Mouse (Mus musculus) left cerebral cortex, postnatal 25 days (tissue): ENCODE measurements at regions not wholly inside any gene's neighbourhood (a gene's known extent, or its start where the extent isn't known, plus 50 kb on each side); places are given as distances from the start of the nearest gene placed in this dataset.

Experiments
- DNase-seq, 2 experiments: peaks; one replicate each; pipeline ENCODE4 v3.0.0; 2022; ENCODE audit warnings: low spot score in 2 of 2, mixed read lengths in 1 of 2
- intact Hi-C: fragments of 180-260 bp; cut with DNase I; formaldehyde crosslinking; loops from one replicate; pipeline ENCODE4 v1.15.1; 2025

DNA sequence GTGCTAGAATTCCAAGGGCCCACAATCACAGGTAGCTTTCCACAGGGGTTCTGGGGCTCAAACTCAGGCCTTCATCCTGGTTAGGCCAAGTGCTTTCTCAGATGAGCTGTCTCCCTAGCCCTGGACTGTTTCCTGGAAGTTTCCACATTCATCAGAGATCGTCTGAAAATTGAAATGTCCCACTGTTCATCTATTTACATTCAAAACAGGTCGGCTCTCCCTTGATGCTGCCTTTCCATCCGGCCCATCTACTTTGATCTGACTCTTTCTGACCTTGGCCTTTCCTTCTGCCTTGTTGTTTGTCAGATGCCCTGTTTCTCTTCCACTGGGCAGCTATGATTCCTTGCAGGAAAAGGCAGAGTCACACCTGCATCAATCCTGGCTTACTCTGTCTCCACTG is 150.2 kb upstream of the Nr2f2 start:
- intact Hi-C loops = no loop called here
- DNase-seq = no peak

DNA sequence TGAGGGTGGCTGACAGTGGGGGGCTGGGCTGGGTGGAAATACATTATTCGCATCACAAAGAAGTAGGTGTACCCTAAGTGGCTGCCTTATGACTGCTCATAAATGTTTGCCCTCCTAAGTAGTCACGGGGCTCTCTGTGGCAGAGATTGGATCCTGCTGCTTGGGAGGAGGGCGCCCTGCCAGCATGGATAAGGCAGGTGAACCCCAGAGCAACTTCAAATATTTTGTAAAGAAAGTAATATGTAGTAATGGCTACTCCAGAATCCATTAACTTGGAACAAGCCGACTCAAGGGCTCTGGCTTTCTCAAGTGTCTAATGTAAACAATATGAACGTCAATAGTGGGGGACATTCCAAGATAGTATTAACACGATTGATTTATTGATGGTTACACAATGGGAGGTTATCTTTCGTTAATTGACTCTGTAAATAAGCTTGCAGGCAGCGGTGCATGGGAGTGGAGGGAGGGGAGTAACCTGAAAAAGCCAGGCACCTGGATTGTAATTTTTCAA is 148.9 kb upstream of the Nr2f2 start:
- no peak for DNase-seq
- intact Hi-C loops = no loop called here

DNA sequence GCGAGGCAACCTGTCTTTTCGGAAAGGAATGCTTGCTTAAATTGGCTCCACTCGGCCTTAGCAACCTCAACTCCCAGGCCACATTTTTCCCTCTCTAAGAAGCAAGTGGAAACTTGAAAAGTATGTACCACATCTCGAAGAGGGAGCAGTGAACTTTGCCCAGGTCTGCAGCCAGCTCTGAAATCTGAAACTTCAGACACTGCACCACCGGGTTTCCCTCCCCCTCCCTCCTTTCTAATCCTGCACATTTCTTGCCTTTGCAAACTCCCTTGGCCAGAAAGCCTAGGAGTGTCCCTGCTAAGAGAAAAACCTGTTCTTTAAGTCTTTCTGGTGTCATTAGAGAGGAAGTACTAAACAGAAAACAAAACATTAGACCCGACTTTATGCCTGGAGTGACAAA is 148.1 kb upstream of the Nr2f2 start:
- intact Hi-C loops = no loop called here
- no peak for DNase-seq

DNA sequence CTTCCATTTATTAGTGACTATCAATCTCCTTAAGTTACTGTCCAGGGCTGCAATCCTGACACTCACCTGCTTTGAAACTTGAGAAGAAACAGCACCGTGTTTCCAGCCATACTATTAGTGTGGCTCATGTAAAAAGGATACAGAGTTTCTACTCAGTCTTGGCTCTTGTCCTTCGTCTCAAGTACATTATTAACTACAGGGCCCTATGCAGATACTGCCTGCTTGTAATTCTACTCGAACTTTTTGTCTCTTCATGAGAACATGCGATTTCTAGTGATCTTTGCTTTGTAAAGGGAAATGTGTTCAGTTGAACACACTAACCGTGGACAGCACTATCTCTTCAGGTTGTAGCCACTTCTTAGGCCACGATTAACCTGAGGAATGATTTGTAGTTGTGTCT is 145.8 kb upstream of the Nr2f2 start:
- intact Hi-C loops = no loop called here
- no peak for DNase-seq

DNA sequence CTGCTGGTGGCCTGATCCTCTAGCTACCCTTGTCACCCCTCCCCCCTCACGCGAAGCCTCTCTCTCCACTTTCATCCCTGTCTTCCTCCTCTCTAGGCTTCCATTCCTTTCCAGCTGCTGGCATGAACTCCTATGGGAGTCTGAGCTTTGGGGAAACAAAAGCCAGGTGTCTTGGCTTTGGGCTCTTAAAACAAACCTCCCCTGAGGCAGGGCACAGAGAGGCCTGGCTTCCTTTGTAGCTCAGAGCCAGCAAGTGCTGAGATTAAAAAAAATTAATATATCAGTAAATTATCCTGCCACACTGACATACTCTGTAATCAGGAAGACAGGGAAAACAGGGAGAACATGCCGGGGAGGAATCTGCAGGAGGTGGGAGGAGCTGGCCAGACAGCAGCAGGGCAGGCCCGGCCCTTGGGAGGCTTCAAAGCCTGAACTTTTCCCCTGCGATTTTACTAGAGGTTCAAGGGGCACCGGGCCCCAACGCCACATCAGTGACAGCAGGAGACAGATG is 139.2 kb upstream of the Nr2f2 start:
- no peak for DNase-seq
- intact Hi-C loops = no loop called here

GRCm38 (mm10) chr7:70501821-70502220 is 135.3 kb upstream of the Nr2f2 start:
- no peak for DNase-seq
- intact Hi-C loops = no loop called here

GRCm38 (mm10) chr7:70496541-70497154 is 130.1 kb upstream of the Nr2f2 start:
- intact Hi-C loops = no loop called here
- no peak for DNase-seq

DNA sequence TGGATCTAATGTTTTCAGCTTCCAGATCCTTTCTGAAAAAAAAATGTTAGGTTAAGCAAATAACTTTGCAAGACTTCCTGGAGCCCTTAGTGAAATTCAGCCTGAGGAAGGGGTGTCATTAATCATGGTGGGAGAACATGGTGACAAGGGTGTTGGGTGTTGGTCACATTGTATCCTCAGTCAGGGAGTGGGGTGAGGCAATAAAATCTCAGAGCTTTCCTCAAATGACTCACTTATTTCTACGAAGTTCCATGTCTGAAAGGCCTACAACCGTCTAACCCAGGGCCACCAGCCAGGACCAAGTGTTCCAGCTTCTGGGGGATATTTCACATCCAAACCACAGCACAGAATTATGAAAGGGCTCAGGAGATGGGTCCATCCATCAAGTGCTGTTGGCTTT is 117.7 kb upstream of the Nr2f2 start:
- DNase-seq = no peak
- intact Hi-C loops = no loop called here

DNA sequence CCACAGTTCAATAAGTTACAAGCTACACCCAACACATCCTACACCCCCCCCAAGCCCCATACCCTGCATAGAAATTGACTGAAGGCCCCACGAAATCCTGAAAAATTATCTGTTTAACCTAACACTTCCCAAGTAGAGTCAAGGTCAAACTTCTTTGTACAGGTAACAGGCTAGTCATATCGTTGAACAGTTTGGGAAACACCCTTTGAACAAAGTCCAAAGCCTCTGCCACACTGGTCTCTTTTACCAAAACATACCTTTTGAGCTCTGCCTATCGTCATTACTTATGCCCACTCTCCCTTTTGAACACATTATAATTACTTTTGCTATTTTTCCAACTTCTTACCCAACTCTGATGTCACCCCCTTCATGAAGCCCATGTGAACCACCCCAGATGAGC is 117.0 kb upstream of the Nr2f2 start:
- no peak for DNase-seq
- intact Hi-C loops = no loop called here

DNA sequence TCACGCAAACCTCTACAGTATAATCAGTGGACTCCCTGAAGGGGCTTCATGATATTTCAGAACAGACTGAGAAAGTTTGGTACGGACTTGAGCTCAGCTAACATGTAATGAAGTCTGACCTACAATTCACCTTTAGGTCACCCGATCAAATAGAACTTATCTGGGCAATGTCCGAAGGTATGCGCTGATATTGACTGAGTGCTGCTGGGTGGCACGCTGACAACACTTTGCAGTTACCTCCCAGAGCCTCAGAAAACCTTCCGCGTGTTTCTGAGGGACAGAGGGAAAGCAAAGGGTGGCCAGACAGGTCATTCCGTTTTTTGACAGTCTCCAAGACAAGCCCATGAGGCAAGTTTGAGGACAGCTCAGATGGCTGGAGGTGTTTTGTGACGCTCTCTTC is 115.3 kb upstream of the Nr2f2 start:
- no peak for DNase-seq
- intact Hi-C loops = no loop called here

DNA sequence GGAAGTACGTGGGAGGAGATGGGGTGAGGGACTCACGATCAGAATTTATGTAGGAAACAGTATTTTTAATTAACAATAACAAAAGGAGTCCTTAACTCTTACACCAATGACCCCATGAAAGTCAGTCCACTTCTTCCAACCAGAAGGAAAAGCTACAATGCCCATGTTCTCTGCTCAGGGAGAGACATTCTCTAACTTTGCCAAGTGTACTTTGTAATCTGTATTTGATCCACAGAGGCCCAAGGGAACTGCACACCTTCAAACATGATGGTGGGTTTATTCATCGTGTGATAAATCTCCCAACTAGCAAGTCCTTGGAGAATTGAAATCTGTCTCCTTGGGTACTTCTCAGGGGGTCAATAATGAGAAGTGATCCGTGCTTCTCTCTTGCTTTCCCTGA is 106.3 kb upstream of the Nr2f2 start:
- intact Hi-C loops = no loop called here
- DNase-seq = no peak

DNA sequence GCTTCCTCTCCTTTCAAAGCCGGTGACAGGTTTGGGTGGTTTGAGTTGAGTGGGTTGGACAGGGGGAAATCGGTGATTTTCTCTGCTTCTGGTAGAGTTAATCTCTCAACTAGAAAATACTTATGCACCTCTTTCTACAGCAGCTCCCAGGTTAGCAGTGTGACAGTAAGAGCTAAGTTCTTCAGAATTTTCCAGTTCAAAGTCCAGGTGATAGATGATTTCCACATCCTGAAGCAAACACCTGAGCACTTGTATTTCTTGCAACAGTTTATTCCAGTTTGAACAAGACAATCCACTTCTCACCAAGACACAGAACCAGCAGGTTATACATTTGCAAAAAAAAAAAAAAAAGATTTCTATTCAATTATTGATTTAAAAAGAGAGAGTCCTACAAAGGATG is 104.0 kb upstream of the Nr2f2 start:
- no peak for DNase-seq
- intact Hi-C loops = no loop called here

- intact Hi-C loops = no loop called here
Observed at GRCm38 (mm10) chr7:70462131-70462530, 95.6 kb upstream of the Nr2f2 start.

DNA sequence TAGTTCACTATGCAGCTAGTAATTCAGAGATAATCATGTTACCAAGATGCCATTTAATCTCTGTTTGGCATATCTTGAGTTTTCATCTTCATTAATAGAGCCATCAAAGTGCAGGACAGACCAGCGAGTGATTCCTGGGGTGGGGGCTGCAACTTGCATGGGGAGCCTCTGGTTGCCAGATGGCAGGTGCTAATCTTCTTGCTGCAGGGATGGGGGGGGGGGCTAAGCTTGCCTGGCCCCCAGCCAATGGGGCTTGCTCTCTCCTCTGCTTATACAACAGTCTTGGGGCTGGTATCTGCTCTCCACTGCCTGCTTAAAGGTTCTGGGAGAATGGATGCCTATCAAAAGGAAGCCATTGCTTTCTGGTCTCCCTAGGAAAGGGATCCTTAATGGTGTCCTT is 88.0 kb upstream of the Nr2f2 start:
- no peak for DNase-seq
- intact Hi-C loops = no loop called here

More at GRCm38 (mm10) chr7:70462131-70462530, 95.6 kb upstream of the Nr2f2 start:
- DNase-seq = no peak

GRCm38 (mm10) chr7:70452816-70453215 is 86.3 kb upstream of the Nr2f2 start:
- DNase-seq = no peak
- intact Hi-C loops = no loop called here

GRCm38 (mm10) chr7:70438908-70439307 is 72.4 kb upstream of the Nr2f2 start:
- no peak for DNase-seq
- intact Hi-C loops = no loop called here

DNA sequence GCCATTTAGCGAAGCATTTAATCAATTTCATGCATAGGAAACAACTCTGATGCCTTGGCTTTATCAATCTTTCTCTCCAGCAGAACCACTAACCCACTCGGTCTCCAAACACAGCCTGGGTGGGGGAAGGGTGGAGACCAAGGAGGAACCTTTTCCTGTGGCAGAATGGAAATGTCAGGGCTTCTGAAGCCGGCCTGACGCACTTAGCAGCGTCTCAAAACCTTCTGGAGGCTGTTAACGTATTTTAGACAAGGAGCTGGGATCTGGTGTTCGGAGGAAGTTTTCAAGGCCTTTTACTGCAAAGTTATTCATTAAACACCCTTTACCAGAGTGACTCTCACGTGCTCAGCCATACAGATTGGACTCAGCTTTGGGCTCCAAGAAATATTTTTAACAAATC is 67.3 kb upstream of the Nr2f2 start:
- DNase-seq = no peak
- intact Hi-C loops = no loop called here

GRCm38 (mm10) chr7:70433358-70433757 is 66.8 kb upstream of the Nr2f2 start:
- intact Hi-C loops = no loop called here
- no peak for DNase-seq

- DNase-seq = no peak
- intact Hi-C loops = no loop called here
Observed at GRCm38 (mm10) chr7:70431712-70432111, 65.2 kb upstream of the Nr2f2 start.

DNA sequence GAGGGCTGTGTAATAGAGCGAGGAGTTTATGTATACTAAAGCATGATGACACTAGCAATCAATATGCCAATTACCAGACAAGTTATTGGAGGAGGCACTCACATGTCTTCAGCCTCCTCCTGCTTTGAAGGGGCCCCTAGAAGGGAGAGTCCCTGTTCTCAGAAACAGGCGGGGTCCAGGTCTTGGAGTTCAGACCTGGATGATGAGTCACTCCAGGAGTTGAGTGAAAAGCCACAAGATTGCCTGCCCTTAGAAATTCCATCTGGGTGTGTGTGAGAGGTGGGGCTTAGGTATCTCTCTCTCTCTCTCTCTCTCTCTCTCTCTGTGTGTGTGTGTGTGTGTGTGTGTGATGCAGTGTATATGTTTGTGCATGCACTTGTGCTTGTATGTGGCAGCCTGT is 62.8 kb upstream of the Nr2f2 start:
- no peak for DNase-seq
- intact Hi-C loops = no loop called here

DNA sequence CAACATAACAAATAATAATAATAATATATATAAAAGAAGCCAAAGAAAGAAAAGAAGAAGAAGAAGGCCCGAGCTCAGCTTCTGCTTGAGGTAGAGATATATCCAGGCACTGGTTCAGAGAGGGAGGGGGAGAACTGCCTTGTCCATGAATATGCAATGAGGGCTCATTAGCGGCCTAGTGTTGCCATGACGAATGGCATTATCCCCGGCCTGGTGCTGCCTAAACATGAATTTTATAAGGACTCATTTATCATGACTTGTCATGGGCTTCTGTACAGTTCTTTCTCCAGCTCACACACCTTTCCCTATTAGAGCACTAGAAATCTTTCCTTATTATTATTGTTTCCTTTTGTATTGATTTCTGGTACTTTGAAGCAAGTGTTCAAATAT is 57.7 kb upstream of the Nr2f2 start:
- no peak for DNase-seq
- intact Hi-C loops = no loop called here
